Mouse (Mus musculus) heart, embryonic 13.5 days (tissue): Measurements from ENCODE around the gene Cib1. TPM values are rescaled to one million over a fixed set of nuclear protein-coding genes. Genes with fewer than 3 reads are reported as not detected.

Source experiments
- ATAC-seq: fragments of 200-750 bp; cut with Nextera tagmentation; 2 replicates; pipeline ENCODE4 v1.8.0; 2017; ENCODE audit warnings: moderate TSS enrichment; ENCODE audit not compliant: insufficient number of reproducible peaks, low FRiP score, low TSS enrichment; ENCODE audit errors: extremely low read depth
- H3K27ac ChIP-seq: fragments of 300-500 bp; sonication (generic); replicated peaks from 2 replicates; pipeline ENCODE4 v1.5.1; 2015; ENCODE audit warnings: moderate library complexity, mild to moderate bottlenecking, inconsistent platforms
- H3K27me3 ChIP-seq: fragments of 300-500 bp; sonication (generic); replicated peaks from 2 replicates; pipeline ENCODE4 v1.6.1; 2015; ENCODE audit warnings: mild to moderate bottlenecking, inconsistent platforms
- H3K36me3 ChIP-seq: fragments of 300-500 bp; sonication (generic); 2 replicates; pipeline ENCODE4 v1.6.1; 2015; ENCODE audit warnings: mild to moderate bottlenecking, inconsistent platforms
- H3K4me1 ChIP-seq: fragments of 300-500 bp; sonication (generic); 2 replicates; pipeline ENCODE4 v1.6.1; 2015; ENCODE audit warnings: inconsistent platforms
- H3K4me2 ChIP-seq: fragments of 300-500 bp; sonication (generic); 2 replicates; pipeline ENCODE4 v1.6.1; 2015; ENCODE audit warnings: inconsistent platforms, mild to moderate bottlenecking, moderate library complexity
- H3K4me3 ChIP-seq: fragments of 300-500 bp; sonication (generic); 2 replicates; pipeline ENCODE4 v1.5.1; 2015; ENCODE audit warnings: moderate library complexity, mild to moderate bottlenecking, inconsistent platforms
- H3K9ac ChIP-seq: fragments of 300-500 bp; sonication (generic); 2 replicates; pipeline ENCODE4 v1.6.1; 2015; ENCODE audit warnings: inconsistent platforms, mild to moderate bottlenecking, moderate library complexity
- H3K9me3 ChIP-seq: fragments of 300-500 bp; sonication (generic); 2 replicates; pipeline ENCODE4 v1.6.1; 2016; ENCODE audit warnings: inconsistent platforms
- WGBS: fragments of 180-500 bp; shearing (Covaris S2); methylation state at CpG from one replicate; pipeline ENCODE4 v1.1.7; 2015; ENCODE audit warnings: mixed read lengths; 5-methylcytosine and 5-hydroxymethylcytosine counted together
- polyA plus RNA-seq: library from polyadenylated mRNA; unstranded; fragments of >200 nt; fragmentation: Nextera tagmentation; extraction: Ambion mirVana; gene quantifications from 2 replicates; pipeline ENCODE4 v1.2.1, GENCODE M21; 2015

Cib1 gene
- polyA plus RNA-seq, 1 experiment from 2014 or later = 54.2 TPM

DNA sequence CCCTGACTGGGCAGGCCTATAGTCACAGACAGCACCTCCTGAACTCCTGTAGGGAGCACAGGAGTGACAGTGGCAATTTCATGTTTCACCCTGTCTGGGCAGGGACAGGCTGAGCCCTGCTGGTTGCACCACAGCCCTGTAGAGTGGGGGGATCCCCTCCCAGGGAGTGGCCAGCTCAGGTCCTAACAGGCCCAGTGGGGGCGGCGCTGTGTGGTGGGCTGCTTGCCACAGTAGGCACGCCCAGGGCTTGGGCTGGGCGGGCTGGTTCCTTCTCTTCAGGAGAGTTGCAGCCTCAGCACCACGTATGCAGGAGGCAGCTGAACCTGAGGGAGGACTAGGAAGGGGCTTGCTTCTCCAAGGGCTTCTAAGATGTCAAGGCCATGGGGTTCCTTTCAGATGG is 41.2 kb downstream of the Cib1 start:
- no peaks in the 10 kb centered on the region for H3K9me3 ChIP-seq
- no peak; the same call in 1 of the 2 replicates for ATAC-seq
- peak overlapping the region; percentile 68 for H3K9ac ChIP-seq
- peaks cover 17% of the 10 kb centered on the region; the same call in 1 of the 2 replicates for H3K27me3 ChIP-seq
- 53% methylated on average over 5 of the region's 5 CpGs for WGBS
- no peaks in the 10 kb centered on the region; the same call in 1 of the 2 replicates for H3K36me3 ChIP-seq
- peak overlapping the region; percentile 75 for H3K27ac ChIP-seq
- H3K4me1 ChIP-seq = peaks cover 58% of the 10 kb centered on the region
- H3K4me3 ChIP-seq = no peak overlapping the region
- H3K4me2 ChIP-seq = peak overlapping the region; percentile 68

DNA sequence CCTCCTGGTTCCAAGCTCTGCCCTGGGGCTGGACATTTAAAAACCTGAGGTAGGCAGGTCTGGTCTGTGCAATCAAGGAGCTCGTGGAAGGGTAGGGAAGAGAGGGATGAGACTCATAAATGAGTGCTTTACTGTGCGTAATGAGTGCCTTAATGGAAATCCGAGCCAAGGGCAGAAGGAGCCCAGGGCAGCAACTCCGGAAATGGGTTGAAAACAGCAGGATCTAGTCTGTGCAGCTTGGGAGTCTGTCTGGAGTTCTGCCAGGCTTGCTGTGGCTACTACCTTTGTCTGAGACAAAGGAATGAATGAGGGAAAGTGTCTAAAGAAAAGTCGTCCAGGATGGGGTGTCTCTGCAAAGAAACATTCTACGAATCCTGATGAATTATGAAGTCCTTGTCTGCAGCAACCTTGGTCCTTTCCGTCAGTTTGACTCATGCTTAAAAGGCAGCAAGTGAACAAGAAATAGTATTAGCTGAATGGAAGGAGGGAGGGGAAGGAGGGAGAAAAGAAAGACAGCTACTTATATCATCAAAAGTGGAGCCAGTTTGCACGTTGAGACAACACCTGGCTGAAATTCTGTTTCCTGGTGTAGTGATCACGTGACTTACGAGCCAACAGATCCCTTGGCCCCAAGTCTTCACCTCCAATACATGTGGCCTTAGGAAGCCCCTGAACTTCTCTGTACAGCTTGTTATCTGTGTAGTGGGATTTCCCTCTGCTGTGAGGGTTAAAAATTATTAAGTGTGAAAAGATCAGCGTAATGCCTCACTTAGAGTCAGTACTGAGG is 43.3 kb downstream of the Cib1 start:
- Histone ChIP-seq H3K4me3 (no peak overlapping the region), H3K27me3 (peaks cover 24% of the 10 kb centered on the region; the same call in 1 of the 2 replicates), H3K27ac (no peak overlapping the region), H3K4me2 (no peak overlapping the region; the same call in 1 of the 2 replicates), H3K9ac (0 out of 2 replicates have a peak overlapping the region, but pooled peaks have one; percentile 3), H3K4me1 (peaks cover 77% of the 10 kb centered on the region), H3K36me3 (no peaks in the 10 kb centered on the region; the same call in 1 of the 2 replicates), H3K9me3 (no peaks in the 10 kb centered on the region)
- no peak for ATAC-seq
- WGBS = 66% methylated on average over 11 of the region's 11 CpGs

DNA sequence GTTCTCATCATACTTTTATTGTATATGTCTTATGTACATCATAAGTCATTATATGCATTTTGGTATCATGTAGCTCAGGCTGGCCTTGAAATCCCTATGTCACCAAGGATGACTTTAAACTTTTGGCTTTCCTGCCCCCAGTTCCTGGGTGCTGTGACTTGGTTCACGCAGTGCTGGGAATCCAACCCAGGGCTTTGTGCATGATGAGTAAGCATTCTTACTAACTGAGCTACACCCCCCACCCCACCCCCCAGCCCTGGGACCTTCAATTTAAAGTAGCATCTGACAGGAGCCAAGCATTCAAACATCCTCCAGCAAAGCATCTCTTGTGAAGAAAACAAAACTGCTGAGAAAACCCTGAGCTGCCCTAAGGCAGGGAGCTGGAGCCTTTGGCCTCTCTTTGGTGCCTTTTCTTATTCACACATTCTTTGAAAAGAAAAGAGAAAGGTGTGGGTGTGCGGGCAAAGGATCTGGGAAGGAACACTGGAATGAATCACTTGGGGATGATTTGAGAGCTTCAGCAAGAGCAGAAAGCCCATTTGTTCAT is 44.0 kb downstream of the Cib1 start:
- peaks cover 77% of the 10 kb centered on the region for H3K4me1 ChIP-seq
- peaks cover 24% of the 10 kb centered on the region; the same call in 1 of the 2 replicates for H3K27me3 ChIP-seq
- WGBS = 87% methylated on average over 2 of the region's 2 CpGs
- no peaks in the 10 kb centered on the region for H3K9me3 ChIP-seq
- ATAC-seq = no peak
- H3K9ac ChIP-seq = 0 out of 2 replicates have a peak overlapping the region, but pooled peaks have one; percentile 3
- no peak overlapping the region for H3K27ac ChIP-seq
- H3K36me3 ChIP-seq = no peaks in the 10 kb centered on the region; the same call in 1 of the 2 replicates
- no peak overlapping the region for H3K4me2 ChIP-seq
- no peak overlapping the region for H3K4me3 ChIP-seq

DNA sequence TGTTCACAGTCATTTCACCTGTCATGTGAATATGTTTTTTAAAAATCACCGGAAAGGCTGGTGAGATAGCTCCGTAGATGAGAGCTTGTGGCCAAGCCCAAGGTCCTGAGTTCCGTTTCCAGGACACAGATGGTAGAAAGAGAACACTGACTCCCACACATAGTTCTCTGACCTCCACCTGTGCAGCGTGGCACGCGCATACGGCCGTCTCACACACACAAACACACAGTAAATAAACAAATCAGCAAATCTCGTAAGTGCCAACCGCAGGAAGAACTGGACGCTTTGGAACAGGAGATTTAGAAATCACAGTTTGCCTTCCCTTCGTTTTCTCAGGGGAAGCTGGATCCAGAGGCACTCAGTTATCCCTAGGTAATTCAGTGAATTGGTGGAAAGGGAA is 45.1 kb downstream of the Cib1 start:
- Histone ChIP-seq H3K36me3 (no peaks in the 10 kb centered on the region; the same call in 1 of the 2 replicates), H3K4me3 (peak overlapping the region; percentile 59), H3K4me1 (peaks cover 71% of the 10 kb centered on the region), H3K27ac (peak overlapping the region; percentile 91), H3K4me2 (peak overlapping the region; percentile 72), H3K9ac (peak overlapping the region; percentile 77), H3K27me3 (peaks cover 32% of the 10 kb centered on the region), H3K9me3 (no peaks in the 10 kb centered on the region)
- ATAC-seq = no peak
- WGBS = 71% methylated on average over 12 of the region's 12 CpGs

DNA sequence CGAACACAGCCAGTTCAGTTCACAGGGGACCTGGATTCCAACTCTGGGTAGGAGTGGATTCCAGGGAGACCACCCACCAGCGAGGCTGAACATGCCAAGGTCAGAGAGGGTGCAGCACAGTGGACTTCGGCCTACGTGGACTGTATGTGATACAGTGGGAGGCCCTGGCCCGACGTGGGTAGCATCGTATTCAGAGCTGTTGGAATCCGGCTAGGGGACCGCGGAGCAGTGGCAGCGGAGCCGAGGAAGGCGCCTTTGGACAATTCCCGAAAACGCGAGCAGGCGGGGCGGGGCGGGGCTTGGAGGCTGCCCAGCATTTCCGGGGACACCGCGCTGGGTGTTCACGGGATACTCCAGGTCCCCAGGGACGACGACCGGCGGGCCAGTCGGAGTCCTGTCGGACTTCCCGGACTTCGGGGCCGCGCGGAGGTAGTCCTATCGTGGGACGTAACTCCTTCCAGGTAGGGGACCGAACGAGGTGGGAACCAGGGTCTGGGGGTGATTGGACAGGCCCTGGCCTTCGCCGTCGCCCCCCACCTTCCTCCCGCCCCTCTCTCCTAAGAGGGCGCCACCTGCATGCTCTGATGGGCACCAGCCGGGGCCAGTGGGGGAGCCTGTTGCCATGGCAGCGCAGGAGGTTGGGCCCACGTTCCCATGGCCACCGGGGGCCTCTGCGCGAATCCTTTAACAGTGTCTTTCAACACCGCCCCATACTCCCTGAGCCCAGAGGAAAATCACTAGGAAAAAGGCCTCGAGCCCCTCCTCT is 45.9 kb downstream of the Cib1 start, which contains the start of gene Sema4b:
Sema4b (plus strand) TSS at position 311 of the 766 bp plus-strand sequence.
- no peaks in the 10 kb centered on the region for H3K9me3 ChIP-seq
- H3K27me3 ChIP-seq = peaks cover 35% of the 10 kb centered on the region
- H3K4me3 ChIP-seq = peak within 1 kb of the TSS; percentile 59
- H3K4me1 ChIP-seq = peaks cover 70% of the 10 kb centered on the region
- peak within 1 kb of the TSS; percentile 72 for H3K4me2 ChIP-seq
- peak within 1 kb of the TSS; percentile 91 for H3K27ac ChIP-seq
- H3K36me3 ChIP-seq = no peaks in the 10 kb centered on the region; the same call in 1 of the 2 replicates
- WGBS = under 1% methylated on average over 45 of the region's 51 CpGs
- H3K9ac ChIP-seq = peak within 1 kb of the TSS; percentile 77
- peak; percentile 81 for ATAC-seq

DNA sequence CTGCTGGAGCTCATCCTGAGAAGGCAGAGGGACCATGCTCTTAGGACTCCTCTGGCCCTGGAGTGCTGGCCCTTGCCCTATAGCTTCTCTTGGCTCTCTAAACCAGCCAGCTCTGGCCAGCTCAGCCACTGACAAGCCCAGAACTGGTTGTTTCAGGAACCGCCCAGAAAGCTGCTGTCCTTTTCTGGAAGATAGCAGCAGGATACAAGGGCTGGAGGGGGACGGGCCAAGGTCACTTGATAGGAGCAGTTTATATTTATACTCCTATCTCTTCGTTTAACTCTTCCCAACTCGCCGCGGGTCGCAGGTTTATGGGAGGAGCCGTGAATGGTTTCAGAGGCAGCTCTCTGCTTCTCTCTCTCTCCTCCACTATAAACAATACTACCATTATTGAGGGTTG is 46.6 kb downstream of the Cib1 start:
- Histone ChIP-seq H3K9ac (peak overlapping the region; percentile 77), H3K4me3 (peak overlapping the region; percentile 59), H3K4me1 (peaks cover 70% of the 10 kb centered on the region), H3K9me3 (no peaks in the 10 kb centered on the region), H3K27me3 (peaks cover 35% of the 10 kb centered on the region), H3K27ac (peak overlapping the region; percentile 91), H3K4me2 (peak overlapping the region; percentile 72), H3K36me3 (no peaks in the 10 kb centered on the region; the same call in 1 of the 2 replicates)
- ATAC-seq = peak; percentile 26; the same call in 1 of the 2 replicates
- WGBS = 0% methylated on average over 8 of the region's 8 CpGs

DNA sequence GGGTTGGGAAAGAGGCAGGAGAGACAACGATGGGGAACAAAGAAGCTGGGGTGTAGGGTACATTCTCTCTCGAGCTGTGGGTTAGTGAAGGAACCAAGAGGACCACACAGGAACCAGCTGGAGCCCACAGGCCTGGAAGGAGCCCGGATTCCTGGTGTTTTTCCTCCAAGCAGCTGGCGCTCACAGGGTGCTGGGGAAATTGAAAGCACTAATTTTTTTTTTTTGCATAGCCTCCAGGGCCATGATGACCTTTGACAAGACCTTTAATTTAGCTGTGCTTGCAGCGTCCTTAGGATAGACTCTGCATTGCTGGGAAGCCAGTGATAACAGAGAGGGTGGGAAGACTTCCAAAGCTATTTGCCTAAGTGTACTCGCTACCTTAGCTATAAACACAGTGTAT is 47.6 kb downstream of the Cib1 start:
- WGBS = 59% methylated on average over 6 of the region's 6 CpGs
- Histone ChIP-seq H3K27me3 (peaks cover 31% of the 10 kb centered on the region), H3K27ac (peak overlapping the region; percentile 91), H3K4me3 (no peak overlapping the region), H3K4me1 (peaks cover 70% of the 10 kb centered on the region), H3K9me3 (no peaks in the 10 kb centered on the region), H3K9ac (no peak overlapping the region), H3K4me2 (no peak overlapping the region), H3K36me3 (no peaks in the 10 kb centered on the region; the same call in 1 of the 2 replicates)
- no peak for ATAC-seq

DNA sequence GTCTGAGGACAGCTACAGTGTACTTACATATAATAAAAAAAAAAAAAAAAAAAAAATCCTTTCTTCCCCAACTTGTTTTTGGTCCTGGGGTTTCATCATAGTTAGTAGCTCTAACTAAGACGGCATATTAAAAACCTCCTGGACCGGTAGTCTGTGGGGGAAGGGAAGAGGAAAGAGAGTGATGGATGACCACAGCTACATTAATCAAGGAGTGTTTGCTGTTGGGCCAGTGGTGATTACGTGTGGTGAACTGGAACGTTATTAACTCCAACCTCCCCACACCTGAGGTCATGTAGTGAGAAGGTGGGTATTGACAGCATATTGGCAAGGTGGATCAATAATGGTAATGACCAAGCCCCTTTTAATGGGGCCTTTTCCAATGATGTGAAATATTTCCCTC is 48.1 kb downstream of the Cib1 start:
- H3K9ac ChIP-seq = no peak overlapping the region
- H3K36me3 ChIP-seq = no peaks in the 10 kb centered on the region; the same call in 1 of the 2 replicates
- peaks cover 31% of the 10 kb centered on the region for H3K27me3 ChIP-seq
- ATAC-seq = no peak
- H3K4me3 ChIP-seq = no peak overlapping the region
- WGBS = 69% methylated on average over 4 of the region's 4 CpGs
- H3K4me1 ChIP-seq = peaks cover 69% of the 10 kb centered on the region
- H3K27ac ChIP-seq = peak overlapping the region; percentile 91
- H3K9me3 ChIP-seq = no peaks in the 10 kb centered on the region
- H3K4me2 ChIP-seq = no peak overlapping the region

DNA sequence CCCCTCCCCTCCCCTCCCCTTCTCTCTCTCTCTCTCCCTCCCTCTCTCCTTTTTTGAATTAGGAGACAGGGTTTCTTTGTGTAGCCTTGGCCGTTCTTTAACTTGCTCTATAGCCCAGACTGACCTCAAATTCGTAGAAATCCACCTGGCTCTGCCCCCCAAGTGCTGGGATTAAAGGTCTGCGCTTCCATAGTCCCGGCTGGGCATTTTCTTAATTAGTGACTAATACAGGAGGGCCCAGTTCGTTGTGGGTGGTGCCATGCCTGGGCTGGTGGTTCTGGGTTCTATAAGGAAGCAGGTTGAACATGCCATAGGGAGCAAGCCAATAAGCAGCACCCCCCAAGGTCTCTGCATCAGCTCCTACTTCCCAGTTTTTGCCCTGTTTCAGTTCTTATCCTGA is 48.6 kb downstream of the Cib1 start:
- Histone ChIP-seq H3K4me2 (no peak overlapping the region), H3K9ac (no peak overlapping the region), H3K27ac (no peak overlapping the region), H3K27me3 (peaks cover 30% of the 10 kb centered on the region), H3K36me3 (no peaks in the 10 kb centered on the region; the same call in 1 of the 2 replicates), H3K4me3 (no peak overlapping the region), H3K9me3 (no peaks in the 10 kb centered on the region), H3K4me1 (peaks cover 63% of the 10 kb centered on the region)
- WGBS = 65% methylated on average over 5 of the region's 5 CpGs
- no peak for ATAC-seq

DNA sequence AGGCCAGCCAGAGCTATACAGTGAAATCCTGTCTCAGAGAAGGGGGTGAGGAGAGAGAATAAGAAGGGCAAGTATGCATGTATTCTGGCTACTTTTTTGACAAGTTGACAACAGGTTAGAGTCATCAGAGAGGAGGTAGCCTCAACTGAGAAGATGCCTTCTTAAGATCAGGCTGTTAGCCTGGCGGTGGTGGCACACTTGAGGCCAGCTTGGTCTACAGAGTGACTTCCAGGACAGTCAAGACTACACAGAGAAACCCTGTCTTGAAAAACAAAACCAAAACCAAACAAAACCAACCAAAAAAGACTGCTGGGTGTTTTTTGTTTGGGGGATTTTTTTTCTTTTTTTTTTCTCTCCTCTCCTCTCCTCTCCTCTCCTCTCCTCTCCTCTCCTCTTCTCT is 49.1 kb downstream of the Cib1 start:
- Histone ChIP-seq H3K9ac (no peak overlapping the region), H3K4me1 (peaks cover 60% of the 10 kb centered on the region), H3K4me3 (no peak overlapping the region), H3K27me3 (peaks cover 25% of the 10 kb centered on the region), H3K9me3 (no peaks in the 10 kb centered on the region), H3K27ac (no peak overlapping the region), H3K36me3 (no peaks in the 10 kb centered on the region; the same call in 1 of the 2 replicates), H3K4me2 (no peak overlapping the region)
- no peak for ATAC-seq
- WGBS = 93% methylated on average over 1 of the region's 1 CpGs

DNA sequence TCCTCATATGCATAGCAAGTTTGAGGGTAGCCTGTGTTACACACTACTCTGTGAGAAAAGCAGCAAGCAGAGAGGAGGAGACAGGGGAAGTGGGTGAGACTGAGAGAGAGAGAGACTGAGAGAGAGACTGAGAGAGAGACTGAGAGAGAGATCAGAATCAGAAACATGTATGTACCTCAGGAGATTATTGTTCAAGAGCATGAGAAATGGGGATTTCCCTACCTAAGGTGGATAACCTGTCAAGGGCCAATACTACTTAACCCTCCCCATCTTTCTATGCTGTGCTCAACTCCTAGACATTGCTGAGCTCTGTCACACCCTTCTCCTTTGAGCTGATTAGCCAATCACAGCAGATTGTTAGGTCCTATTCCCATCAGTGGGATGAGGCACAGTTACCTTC is 50.5 kb downstream of the Cib1 start:
- no peak overlapping the region for H3K9ac ChIP-seq

More for the DNA sequence above, 50.5 kb downstream of the Cib1 start:
- no peak overlapping the region for H3K4me2 ChIP-seq
- no peak overlapping the region for H3K4me3 ChIP-seq
- no peaks in the 10 kb centered on the region for H3K9me3 ChIP-seq
- ATAC-seq = no peak
- no peaks in the 10 kb centered on the region for H3K36me3 ChIP-seq
- no peak overlapping the region for H3K27ac ChIP-seq
- H3K4me1 ChIP-seq = peaks cover 54% of the 10 kb centered on the region
- peaks cover 18% of the 10 kb centered on the region; the same call in 1 of the 2 replicates for H3K27me3 ChIP-seq
